Mouse (Mus musculus) limb, embryonic 12.5 days (tissue): ENCODE data around the gene Itgb1bp2. TPM values are rescaled to one million over a fixed set of nuclear protein-coding genes. Genes with fewer than 3 reads are reported as not detected.
A peak's percentile ranks its signal among the peaks of the same experiment; 100 is the strongest.

ENCODE experiments used
- ATAC-seq: fragments of 200-750 bp; cut with Nextera tagmentation; 2 replicates; pipeline ENCODE4 v1.8.0; 2017; ENCODE audit warnings: low read depth, moderate TSS enrichment; ENCODE audit not compliant: insufficient number of reproducible peaks, insufficient read depth, low FRiP score, low TSS enrichment
- H3K27ac ChIP-seq: fragments of 300-500 bp; sonication (generic); 2 replicates; pipeline ENCODE4 v1.5.1; 2016; ENCODE audit warnings: mild to moderate bottlenecking, moderate library complexity
- H3K27me3 ChIP-seq: fragments of 300-500 bp; sonication (generic); 2 replicates; pipeline ENCODE4 v1.6.1; 2016; ENCODE audit warnings: mild to moderate bottlenecking, moderate library complexity
- H3K36me3 ChIP-seq: fragments of 300-500 bp; sonication (generic); 2 replicates; pipeline ENCODE4 v1.6.1; 2016; ENCODE audit warnings: mild to moderate bottlenecking, moderate library complexity
- H3K4me1 ChIP-seq: fragments of 300-500 bp; sonication (generic); replicated peaks from 2 replicates; pipeline ENCODE4 v1.6.1; 2016
- H3K4me2 ChIP-seq: fragments of 300-500 bp; sonication (generic); 2 replicates; pipeline ENCODE4 v1.6.1; 2016; ENCODE audit warnings: mild to moderate bottlenecking, moderate library complexity
- H3K4me3 ChIP-seq: fragments of 300-500 bp; sonication (generic); replicated peaks from 2 replicates; pipeline ENCODE4 v1.5.1; 2016; ENCODE audit warnings: mild to moderate bottlenecking
- H3K9ac ChIP-seq: fragments of 300-500 bp; sonication (generic); replicated peaks from 2 replicates; pipeline ENCODE4 v1.6.1; 2016; ENCODE audit warnings: mild to moderate bottlenecking, moderate library complexity
- H3K9me3 ChIP-seq: fragments of 300-500 bp; sonication (generic); 2 replicates; pipeline ENCODE4 v1.6.1; 2016; ENCODE audit warnings: mild to moderate bottlenecking, moderate library complexity
- WGBS: fragments of 180-500 bp; shearing (Covaris S2); methylation state at CpG from one replicate; pipeline ENCODE4 v1.1.7; 2016; 5-methylcytosine and 5-hydroxymethylcytosine counted together
- polyA plus RNA-seq: library from polyadenylated mRNA; unstranded; fragments of >200 nt; fragmentation: Nextera tagmentation; extraction: Ambion mirVana; gene quantifications from 2 replicates; pipeline ENCODE4 v1.2.1, GENCODE M21; 2016

Gene Itgb1bp2
- 12.8 and 14.2 TPM in 2 replicates for polyA plus RNA-seq

DNA sequence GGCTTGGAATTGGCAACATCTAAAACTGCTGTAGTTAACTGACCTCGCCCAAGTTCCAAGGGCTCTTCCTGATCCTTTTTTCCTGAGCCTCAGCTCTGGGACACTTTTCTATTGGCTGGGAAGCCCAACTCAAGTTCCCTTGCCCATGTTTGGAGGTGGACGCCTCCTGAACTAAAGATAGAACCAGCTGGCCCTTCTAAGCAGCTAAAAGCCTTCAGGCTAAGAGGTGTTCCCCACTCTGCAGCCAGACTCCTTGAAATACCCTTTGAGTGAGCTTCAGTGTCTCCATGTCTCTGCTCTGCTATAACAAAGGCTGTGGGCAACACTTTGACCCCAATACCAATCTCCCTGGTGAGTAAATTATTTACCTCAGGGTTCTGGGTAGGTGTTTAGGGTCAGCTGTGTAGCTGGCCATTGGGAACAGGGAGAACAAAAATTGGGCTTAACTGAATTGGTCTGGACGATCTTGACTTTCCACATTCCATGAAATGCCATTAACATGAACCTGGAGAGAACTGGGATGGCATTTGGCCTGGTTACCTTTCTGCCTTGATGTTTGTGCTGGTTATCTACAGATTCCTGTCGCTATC lies at the start of gene Itgb1bp2:
TSS of gene Itgb1bp2 (plus strand) at position 203 of the 590 bp plus-strand sequence.
- Histone ChIP-seq H3K9ac (no peak within 1 kb of the TSS), H3K27ac (no peak within 1 kb of the TSS), H3K4me3 (no peak within 1 kb of the TSS), H3K27me3 (peaks cover 19% of the 10 kb centered on the region), H3K36me3 (peaks cover 73% of the 10 kb centered on the region), H3K4me1 (no peaks in the 10 kb centered on the region), H3K9me3 (no peaks in the 10 kb centered on the region), H3K4me2 (no peak within 1 kb of the TSS)
- WGBS, result 73% methylated on average over 4 of the region's 4 CpGs
- ATAC-seq, result no peak

DNA sequence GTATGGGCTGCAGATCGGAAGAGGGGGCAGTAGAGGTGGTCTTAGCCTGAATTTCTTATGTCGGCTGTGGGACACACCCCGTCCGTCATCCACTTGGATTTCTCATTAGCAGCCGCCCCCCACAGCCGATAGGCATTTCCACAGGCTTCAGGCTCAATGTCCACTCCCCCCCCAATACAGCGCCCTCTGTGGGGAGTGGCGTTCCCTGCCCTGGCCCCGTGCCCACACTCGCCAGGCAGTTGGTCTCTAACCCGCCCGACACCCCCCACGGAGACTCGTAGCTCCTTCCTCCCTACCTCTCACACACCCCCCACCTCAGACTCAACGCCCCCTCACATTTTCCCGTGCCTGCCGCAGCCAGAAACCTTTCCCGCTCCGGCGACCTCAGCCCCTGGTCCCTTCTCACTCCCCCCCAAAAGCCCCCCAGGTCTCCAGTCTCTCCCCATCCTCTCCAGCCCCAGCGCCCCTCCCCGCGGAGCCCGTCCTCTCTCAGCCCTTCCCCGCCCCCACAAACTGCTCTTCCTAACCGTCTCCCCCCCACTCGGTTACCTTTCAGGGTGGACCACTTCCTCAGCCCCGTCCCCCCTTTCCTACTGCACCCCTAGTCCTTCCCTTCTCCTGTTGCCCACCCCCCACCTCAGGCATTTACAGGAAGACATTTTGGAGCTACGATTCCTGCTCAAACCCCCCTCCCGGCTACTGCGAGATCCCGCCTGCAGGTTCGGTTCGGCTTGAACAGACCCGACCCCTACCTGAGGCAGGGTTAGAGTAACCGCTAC lies 29.8 kb upstream of the Itgb1bp2 start:
- 22% methylated on average over 35 of the region's 36 CpGs for WGBS
- peak overlapping the region; percentile 55 for H3K4me3 ChIP-seq

DNA sequence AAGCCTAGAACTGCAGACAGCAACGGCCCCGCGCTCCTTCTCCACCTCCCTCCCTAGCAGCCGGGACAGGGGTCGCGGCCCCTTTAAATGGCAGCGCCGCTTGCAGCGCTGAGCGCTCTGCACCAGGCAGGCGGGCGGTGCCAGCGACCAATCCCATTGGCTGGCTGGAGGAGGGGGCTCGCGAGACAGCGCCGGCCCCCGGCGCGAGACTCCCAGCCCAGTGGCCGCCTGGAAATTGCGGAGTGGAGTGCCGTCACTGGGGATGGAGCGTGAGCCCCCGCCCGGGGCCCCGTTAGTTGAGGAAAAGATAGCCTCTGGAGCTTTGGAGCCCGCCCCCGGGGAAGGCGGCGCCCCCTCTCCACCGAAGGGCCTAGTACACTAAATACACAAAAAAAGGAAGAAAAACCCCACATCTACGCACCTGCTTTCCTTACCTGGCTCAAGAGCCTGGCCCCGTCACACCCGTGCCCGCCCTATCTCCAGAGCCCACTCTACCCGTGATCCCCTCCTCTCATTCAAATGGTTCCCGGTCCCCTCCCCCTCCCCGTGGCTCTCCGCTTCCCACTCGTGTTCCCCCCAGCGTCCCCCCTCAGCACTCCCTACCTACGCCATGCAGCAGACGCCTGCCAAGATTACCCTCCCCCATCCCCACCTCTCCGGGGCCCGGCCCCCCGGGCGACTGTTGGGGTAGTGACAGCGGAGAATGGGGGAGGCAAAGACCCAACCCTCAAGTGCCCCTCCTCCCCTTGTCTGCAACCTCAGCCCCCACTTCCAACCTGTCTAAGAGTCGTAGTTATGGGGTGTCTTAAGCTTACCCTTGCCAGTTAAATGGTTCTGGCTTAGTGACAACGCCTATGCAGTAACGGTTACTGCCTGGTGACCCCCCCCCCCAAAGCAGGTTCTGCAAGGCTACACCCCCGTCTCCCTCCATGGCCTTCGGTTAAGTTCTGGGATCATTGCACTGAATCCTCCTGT lies 28.9 kb upstream of the Itgb1bp2 start:
- H3K4me2 ChIP-seq, result peak overlapping the region; percentile 55
- peak overlapping the region; percentile 74 for H3K9ac ChIP-seq
- WGBS, result 10% methylated on average over 54 of the region's 54 CpGs
- H3K27me3 ChIP-seq, result peaks cover 28% of the 10 kb centered on the region; the same call in 1 of the 2 replicates
- peak overlapping the region; percentile 80 for H3K27ac ChIP-seq
- H3K4me1 ChIP-seq, result peaks cover 14% of the 10 kb centered on the region
- peak; percentile 96 for ATAC-seq
- peaks cover 12% of the 10 kb centered on the region; the same call in 1 of the 2 replicates for H3K36me3 ChIP-seq
- H3K4me3 ChIP-seq, result peak overlapping the region; percentile 55
- H3K9me3 ChIP-seq, result no peaks in the 10 kb centered on the region

More for the DNA sequence above, 29.8 kb upstream of the Itgb1bp2 start:
- Histone ChIP-seq H3K27ac (peak overlapping the region; percentile 80), H3K4me2 (peak overlapping the region; percentile 67), H3K9ac (peak overlapping the region; percentile 74), H3K4me1 (peaks cover 14% of the 10 kb centered on the region), H3K36me3 (peaks cover 21% of the 10 kb centered on the region; the same call in 1 of the 2 replicates), H3K9me3 (no peaks in the 10 kb centered on the region), H3K27me3 (peaks cover 29% of the 10 kb centered on the region; the same call in 1 of the 2 replicates)
- ATAC-seq, result peak; percentile 7; the same call in 1 of the 2 replicates

GRCm38 (mm10) chrX:101420700-101421095 lies 28.2 kb upstream of the Itgb1bp2 start, which contains the start of gene Zmym3:
TSS of gene Zmym3 (minus strand) at chrX:101420849.
- WGBS, result 18% methylated on average over 4 of the region's 4 CpGs
- H3K27me3 ChIP-seq, result 0 out of 2 replicates have a peak, but pooled peaks cover 21% of the 10 kb centered on the region
- H3K4me2 ChIP-seq, result peak within 1 kb of the TSS; percentile 55
- peaks cover 5% of the 10 kb centered on the region; the same call in 1 of the 2 replicates for H3K36me3 ChIP-seq
- H3K4me3 ChIP-seq, result peak within 1 kb of the TSS; percentile 55
- H3K9ac ChIP-seq, result peak within 1 kb of the TSS; percentile 74
- no peaks in the 10 kb centered on the region for H3K9me3 ChIP-seq
- H3K27ac ChIP-seq, result peak within 1 kb of the TSS; percentile 72
- peaks cover 14% of the 10 kb centered on the region for H3K4me1 ChIP-seq
- no peak for ATAC-seq

GRCm38 (mm10) chrX:101423462-101423861 lies 25.4 kb upstream of the Itgb1bp2 start:
- Histone ChIP-seq H3K36me3 (no peaks in the 10 kb centered on the region), H3K27ac (no peak overlapping the region), H3K4me1 (peaks cover 7% of the 10 kb centered on the region), H3K9me3 (no peaks in the 10 kb centered on the region), H3K4me3 (no peak overlapping the region), H3K9ac (no peak overlapping the region), H3K4me2 (no peak overlapping the region), H3K27me3 (0 out of 2 replicates have a peak, but pooled peaks cover 14% of the 10 kb centered on the region)
- 77% methylated on average over 2 of the region's 2 CpGs for WGBS
- no peak for ATAC-seq

DNA sequence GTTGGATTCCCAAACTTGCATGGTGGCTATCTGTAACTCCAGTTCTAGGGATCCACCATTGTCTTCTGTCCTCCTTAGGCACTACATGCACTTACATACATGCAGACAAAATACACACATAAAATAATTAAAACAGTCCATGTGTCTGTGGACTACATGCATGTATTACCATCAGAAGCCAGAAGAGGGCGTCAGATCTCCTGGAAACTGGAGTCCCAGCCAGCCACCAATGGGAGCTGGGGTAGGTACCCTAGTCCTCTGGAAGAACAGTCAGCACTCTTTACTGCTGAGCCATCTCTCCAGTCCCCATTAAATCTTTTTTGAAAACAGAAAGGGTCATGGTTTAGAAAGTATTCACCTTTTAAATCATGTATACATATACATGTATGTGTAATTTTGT lies 21.1 kb upstream of the Itgb1bp2 start:
- H3K36me3 ChIP-seq, result peaks cover 12% of the 10 kb centered on the region; the same call in 1 of the 2 replicates
- WGBS, result 0% methylated on average over 1 of the region's 1 CpGs
- H3K27ac ChIP-seq, result no peak overlapping the region
- no peak for ATAC-seq
- no peaks in the 10 kb centered on the region for H3K9me3 ChIP-seq
- no peak overlapping the region for H3K4me2 ChIP-seq
- peaks cover 13% of the 10 kb centered on the region for H3K27me3 ChIP-seq
- H3K4me1 ChIP-seq, result no peaks in the 10 kb centered on the region; the same call in 1 of the 2 replicates
- H3K9ac ChIP-seq, result no peak overlapping the region
- H3K4me3 ChIP-seq, result no peak overlapping the region

- Histone ChIP-seq H3K9me3 (no peaks in the 10 kb centered on the region), H3K27me3 (peaks cover 13% of the 10 kb centered on the region), H3K4me2 (peak overlapping the region; percentile 42), H3K27ac (peak overlapping the region; percentile 97), H3K4me3 (peak overlapping the region; percentile 63), H3K4me1 (no peaks in the 10 kb centered on the region; the same call in 1 of the 2 replicates), H3K9ac (peak overlapping the region; percentile 44), H3K36me3 (peaks cover 17% of the 10 kb centered on the region; the same call in 1 of the 2 replicates)
- no peak for ATAC-seq
- 20% methylated on average over 7 of the region's 7 CpGs for WGBS
Observed at GRCm38 (mm10) chrX:101428785-101429141, 20.1 kb upstream of the Itgb1bp2 start.

DNA sequence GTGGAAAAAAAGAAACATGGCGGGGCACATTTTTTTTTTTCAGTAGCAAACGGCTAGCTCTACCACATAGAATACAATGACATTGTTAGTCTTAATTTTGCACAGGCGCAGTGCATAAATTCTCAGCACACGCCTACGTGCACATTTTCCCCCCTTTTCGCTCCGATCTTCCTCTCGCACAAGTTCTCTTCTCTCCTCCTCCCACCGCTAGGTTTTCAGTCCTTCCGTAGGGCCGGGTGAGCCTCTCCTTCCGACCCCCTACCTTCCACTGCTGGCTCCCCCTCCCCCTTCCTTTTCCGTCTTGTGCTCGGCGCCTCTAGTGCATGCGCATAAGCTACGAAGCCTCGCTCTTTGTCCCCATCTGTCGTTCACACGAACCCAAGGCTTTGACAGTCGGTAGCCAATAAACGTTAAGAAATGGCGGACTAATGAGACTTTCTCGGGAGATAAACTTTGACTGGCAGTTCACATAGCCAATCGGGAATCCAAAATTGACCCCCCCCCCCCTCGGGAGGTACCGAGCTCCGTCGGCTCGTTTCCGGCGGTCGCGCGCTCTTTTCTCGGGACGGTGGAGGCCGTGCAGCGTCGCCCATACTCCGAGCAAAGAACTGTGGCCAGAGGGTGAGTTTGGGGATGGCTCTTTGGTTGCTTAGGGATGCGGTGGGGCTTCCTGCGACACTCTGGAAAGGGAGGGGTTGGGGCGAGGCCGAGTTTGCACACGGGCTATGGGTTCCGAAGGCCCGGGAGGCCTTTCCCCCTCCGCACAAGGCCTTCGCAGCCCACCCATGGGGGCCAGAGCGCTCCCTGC lies 19.5 kb upstream of the Itgb1bp2 start, which contains the start of gene Nono:
TSS of gene Nono (plus strand) at position 177 of the 808 bp plus-strand sequence.
- peak; percentile 92 for ATAC-seq
- H3K27me3 ChIP-seq, result peaks cover 13% of the 10 kb centered on the region
- H3K4me1 ChIP-seq, result no peaks in the 10 kb centered on the region; the same call in 1 of the 2 replicates
- whole genome bisulfite sequencing, result 15% methylated on average over 51 of the region's 51 CpGs
- H3K4me2 ChIP-seq, result peak within 1 kb of the TSS; percentile 58
- peak within 1 kb of the TSS; percentile 63 for H3K4me3 ChIP-seq
- peak within 1 kb of the TSS; percentile 88 for H3K9ac ChIP-seq
- peaks cover 19% of the 10 kb centered on the region for H3K36me3 ChIP-seq
- peak within 1 kb of the TSS; percentile 97 for H3K27ac ChIP-seq
- H3K9me3 ChIP-seq, result no peaks in the 10 kb centered on the region

- H3K4me1 ChIP-seq, result no peaks in the 10 kb centered on the region; the same call in 1 of the 2 replicates
- H3K27me3 ChIP-seq, result peaks cover 13% of the 10 kb centered on the region
- peak; percentile 74 for ATAC-seq
- no peaks in the 10 kb centered on the region for H3K9me3 ChIP-seq
- H3K36me3 ChIP-seq, result peaks cover 22% of the 10 kb centered on the region
- H3K9ac ChIP-seq, result peak overlapping the region; percentile 88
- peak overlapping the region; percentile 58 for H3K4me2 ChIP-seq
- H3K27ac ChIP-seq, result peak overlapping the region; percentile 97
- peak overlapping the region; percentile 63 for H3K4me3 ChIP-seq
- 13% methylated on average over 14 of the region's 14 CpGs for WGBS
Observed at GRCm38 (mm10) chrX:101429976-101430375, 18.9 kb upstream of the Itgb1bp2 start.

- no peaks in the 10 kb centered on the region for H3K9me3 ChIP-seq
- H3K27ac ChIP-seq, result no peak overlapping the region
- no peak overlapping the region for H3K9ac ChIP-seq
- peaks cover 58% of the 10 kb centered on the region for H3K36me3 ChIP-seq
- H3K4me1 ChIP-seq, result no peaks in the 10 kb centered on the region
- H3K27me3 ChIP-seq, result peaks cover 19% of the 10 kb centered on the region
- no peak overlapping the region for H3K4me3 ChIP-seq
- WGBS, result 88% methylated on average over 1 of the region's 1 CpGs
- no peak overlapping the region for H3K4me2 ChIP-seq
- ATAC-seq, result no peak
Observed at GRCm38 (mm10) chrX:101451147-101451546, 2.3 kb downstream of the Itgb1bp2 start.
